ENCODE assay signal across 16 mouse cellular contexts in the genomic region with DNA sequence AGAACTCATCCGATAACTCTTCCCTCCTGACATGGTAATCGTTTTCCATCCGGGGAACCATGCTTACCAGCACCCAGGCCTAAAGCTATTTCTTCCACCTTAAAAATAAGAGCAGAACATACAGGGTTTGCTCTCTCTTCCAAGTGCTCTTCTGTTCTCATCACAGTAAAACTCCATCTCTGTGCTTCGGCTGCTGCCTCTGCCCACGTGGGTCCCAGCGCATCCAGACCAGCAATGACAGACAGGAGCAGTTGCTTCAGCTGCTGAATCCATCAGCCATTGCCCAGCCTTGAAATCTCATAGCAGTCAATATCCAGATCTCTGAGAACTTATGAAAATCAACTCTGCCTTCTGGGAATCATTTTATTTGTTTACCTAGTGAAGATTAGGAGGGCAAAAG.
DNase-seq lines count a peak whose midpoint lies in the region; ATAC-seq lines count a peak whose summit lies in the region.
"Had no signal": no experiment of that assay in that cellular context is flagged by ENCODE, and none has a peak within 500 bp of the region (broad histone marks: within the 10 kb centered on the region; RNA-seq: fewer than 3 reads in every experiment).

No protein-coding gene starts in this region.

- no peak for DNase-seq in embryonic facial prominence, embryonic 10.5 days (ENCODE audit: low spot score)
- no peak for DNase-seq in right cerebral cortex, adult 2 months (ENCODE audit: low spot score in 2 of 2)
- no peak for DNase-seq in urinary bladder, postnatal 4 days (ENCODE audit: low spot score in 2 of 2)
- no peak for DNase-seq in lung, postnatal 10 days
- no peak for DNase-seq in layer of hippocampus, postnatal 36 days
- DNase-seq: adrenal gland, postnatal 36 days; cerebellum, adult 9-11 months; embryo, embryonic 11 days; kidney, postnatal 14 days; lung, postnatal 14 days had no signal

- H3K4me2 ChIP-seq in forebrain, embryonic 16.5 days (ENCODE audit: low read length): 0 out of 2 replicates have a peak overlapping the region, but pooled peaks have one; percentile 21
- peak overlapping the region; percentile 58 for H3K4me2 ChIP-seq in hindbrain, embryonic 16.5 days (ENCODE audit: low read length)
- H3K4me2 ChIP-seq in midbrain, embryonic 16.5 days (ENCODE audit: low read length): peak overlapping the region; percentile 37
- H3K4me2 ChIP-seq: heart, embryonic 12.5 days; limb, embryonic 15.5 days had no signal

- no peaks in the 10 kb centered on the region for H3K27me3 ChIP-seq in embryonic facial prominence, embryonic 10.5 days (replicated peaks; ENCODE audit: low read depth, poor library complexity, severe bottlenecking)
- no peaks in the 10 kb centered on the region for H3K27me3 ChIP-seq in forebrain, embryonic 16.5 days (replicated peaks; ENCODE audit: control insufficient read depth, insufficient read depth, low read length)
- H3K27me3 ChIP-seq in hindbrain, embryonic 16.5 days (replicated peaks; ENCODE audit: control insufficient read depth, insufficient read depth, low read length): no peaks in the 10 kb centered on the region
- H3K27me3 ChIP-seq in midbrain, embryonic 16.5 days (ENCODE audit: control insufficient read depth, insufficient read depth, low read depth, low read length): no peaks in the 10 kb centered on the region
- H3K27me3 ChIP-seq: heart, embryonic 12.5 days; limb, embryonic 15.5 days had no signal

- H3K4me1 ChIP-seq in embryonic facial prominence, embryonic 10.5 days: no peaks in the 10 kb centered on the region
- H3K4me1 ChIP-seq in forebrain, embryonic 16.5 days (replicated peaks; ENCODE audit: control insufficient read depth, insufficient read depth, low read length): no peaks in the 10 kb centered on the region
- H3K4me1 ChIP-seq in hindbrain, embryonic 16.5 days (ENCODE audit: control insufficient read depth, insufficient read depth, low read depth, low read length): no peaks in the 10 kb centered on the region; the same call in 1 of the 2 replicates
- H3K4me1 ChIP-seq in midbrain, embryonic 16.5 days (ENCODE audit: control insufficient read depth, insufficient read depth, low read length): no peaks in the 10 kb centered on the region
- H3K4me1 ChIP-seq: heart, embryonic 12.5 days; limb, embryonic 15.5 days had no signal

- H3K4me3 ChIP-seq in embryonic facial prominence, embryonic 10.5 days: peak overlapping the region; percentile 23; the same call in 1 of the 2 replicates
- 0 out of 2 replicates have a peak overlapping the region, but pooled peaks have one; percentile 1 for H3K4me3 ChIP-seq in forebrain, embryonic 16.5 days (replicated peaks; ENCODE audit: low read length)
- peak overlapping the region; percentile 31 for H3K4me3 ChIP-seq in hindbrain, embryonic 16.5 days (ENCODE audit: low read length)
- H3K4me3 ChIP-seq in midbrain, embryonic 16.5 days (ENCODE audit: low read depth, low read length): peak overlapping the region; percentile 15
- H3K4me3 ChIP-seq: heart, embryonic 12.5 days; limb, embryonic 15.5 days had no signal

- no peak overlapping the region for H3K27ac ChIP-seq in embryonic facial prominence, embryonic 10.5 days (replicated peaks)
- H3K27ac ChIP-seq in forebrain, embryonic 16.5 days (ENCODE audit: low read length): no peak overlapping the region
- no peak overlapping the region for H3K27ac ChIP-seq in hindbrain, embryonic 16.5 days (ENCODE audit: low read depth, low read length)
- no peak overlapping the region for H3K27ac ChIP-seq in midbrain, embryonic 16.5 days (ENCODE audit: low read length)
- H3K27ac ChIP-seq: limb, embryonic 15.5 days had no signal

- WGBS in embryonic facial prominence, embryonic 10.5 days: 87% methylated on average over 6 of the region's 6 CpGs
- WGBS in forebrain, embryonic 16.5 days: 72% methylated on average over 6 of the region's 6 CpGs
- WGBS in hindbrain, embryonic 16.5 days: 34% methylated on average over 6 of the region's 6 CpGs
- WGBS in midbrain, embryonic 16.5 days: 57% methylated on average over 6 of the region's 6 CpGs

- H3K9me3 ChIP-seq in embryonic facial prominence, embryonic 10.5 days: no peaks in the 10 kb centered on the region
- no peaks in the 10 kb centered on the region for H3K9me3 ChIP-seq in forebrain, embryonic 16.5 days (ENCODE audit: control insufficient read depth, low read length)
- H3K9me3 ChIP-seq in hindbrain, embryonic 16.5 days (ENCODE audit: control insufficient read depth, low read length): no peaks in the 10 kb centered on the region
- H3K9me3 ChIP-seq in midbrain, embryonic 16.5 days (replicated peaks; ENCODE audit: control insufficient read depth, low read length, poor library complexity, severe bottlenecking): no peaks in the 10 kb centered on the region
- H3K9me3 ChIP-seq: limb, embryonic 15.5 days had no signal

- no peaks in the 10 kb centered on the region for H3K36me3 ChIP-seq in embryonic facial prominence, embryonic 10.5 days (replicated peaks)
- no peaks in the 10 kb centered on the region for H3K36me3 ChIP-seq in forebrain, embryonic 16.5 days (ENCODE audit: control insufficient read depth, insufficient read depth)
- no peaks in the 10 kb centered on the region for H3K36me3 ChIP-seq in hindbrain, embryonic 16.5 days (ENCODE audit: control insufficient read depth, insufficient read depth, low read length)
- no peaks in the 10 kb centered on the region for H3K36me3 ChIP-seq in midbrain, embryonic 16.5 days (ENCODE audit: control insufficient read depth, insufficient read depth, low read length)
- H3K36me3 ChIP-seq: heart, embryonic 12.5 days; limb, embryonic 15.5 days had no signal

- ATAC-seq in forebrain, embryonic 16.5 days: no peak
- ATAC-seq in hindbrain, embryonic 16.5 days: peak; percentile 72
- peak; percentile 72; the same call in 1 of the 2 replicates for ATAC-seq in midbrain, embryonic 16.5 days
- ATAC-seq: intestine, postnatal 0 days had no signal

- no peak overlapping the region for H3K9ac ChIP-seq in forebrain, embryonic 16.5 days (replicated peaks; ENCODE audit: low read depth, low read length)
- no peak overlapping the region for H3K9ac ChIP-seq in hindbrain, embryonic 16.5 days (ENCODE audit: low read depth, low read length)
- H3K9ac ChIP-seq in midbrain, embryonic 16.5 days (ENCODE audit: low read depth, low read length): no peak overlapping the region
- H3K9ac ChIP-seq: heart, embryonic 12.5 days; limb, embryonic 15.5 days had no signal
